Mouse (Mus musculus) heart, postnatal 0 days (tissue): ENCODE measurements around the gene Elfn2.

Source experiments
- CTCF ChIP-seq: IDR thresholded peaks from 2 replicates; pipeline ENCODE4 v1.5.1; 2016; ENCODE audit warnings: antibody characterized with exemption, control low read depth, low read depth
- EP300 ChIP-seq: IDR thresholded peaks from 2 replicates; pipeline ENCODE4 v1.6.1; 2016; ENCODE audit warnings: antibody characterized with exemption, low read depth

DNA sequence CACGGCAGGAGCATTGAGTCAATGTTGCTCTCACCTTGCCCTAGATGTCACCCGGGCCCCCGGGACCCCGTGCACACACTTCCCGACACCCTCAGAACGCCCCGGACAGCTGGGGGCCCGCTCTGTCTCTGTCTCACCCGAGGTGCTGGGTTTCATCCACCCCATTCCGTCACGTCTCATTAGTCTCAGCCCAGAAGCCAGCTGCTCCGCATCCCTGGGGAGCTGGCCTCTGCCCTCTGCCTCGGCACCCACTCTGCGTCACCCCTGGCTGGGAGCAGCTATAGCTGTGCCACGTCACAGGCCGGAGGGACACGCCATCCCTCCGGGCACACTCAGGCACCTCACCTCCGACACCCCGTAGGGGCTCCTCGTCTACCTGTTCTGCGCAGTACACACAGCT lies 38.3 kb downstream of the Elfn2 start:
- TF ChIP-seq CTCF = no peak
- TF ChIP-seq EP300 = no peak
